Mouse (Mus musculus) midbrain, embryonic 14.5 days (tissue): Measurements from ENCODE around the gene Ldb2. TPM values are rescaled to one million over a fixed set of nuclear protein-coding genes. Genes with fewer than 3 reads are reported as not detected.

ENCODE experiments used
- ATAC-seq: fragments of 200-750 bp; cut with Nextera tagmentation; 2 replicates; pipeline ENCODE4 v1.8.0; 2017; ENCODE audit warnings: moderate number of reproducible peaks, moderate library complexity; ENCODE audit not compliant: low FRiP score, low TSS enrichment
- DNase-seq: peaks from one replicate; pipeline ENCODE4 v3.0.0-alpha.2; 2015
- H3K27ac ChIP-seq: fragments of 300-500 bp; sonication (generic); replicated peaks from 2 replicates; pipeline ENCODE4 v1.5.1; 2014; ENCODE audit warnings: mild to moderate bottlenecking, low read depth, low read length, moderate library complexity
- H3K27me3 ChIP-seq: fragments of 300-500 bp; sonication (generic); 2 replicates; pipeline ENCODE4 v1.6.1; 2014; ENCODE audit warnings: low read length, control low read depth, mixed read lengths; ENCODE audit not compliant: control insufficient read depth, insufficient read depth
- H3K36me3 ChIP-seq: fragments of 300-500 bp; sonication (generic); 2 replicates; pipeline ENCODE4 v1.6.1; 2014; ENCODE audit warnings: low read length, control low read depth; ENCODE audit not compliant: control insufficient read depth, insufficient read depth
- H3K4me1 ChIP-seq: fragments of 300-500 bp; sonication (generic); 2 replicates; pipeline ENCODE4 v1.6.1; 2014; ENCODE audit warnings: mild to moderate bottlenecking, antibody characterized with exemption, low read length, control low read depth; ENCODE audit not compliant: control insufficient read depth, insufficient read depth
- H3K4me2 ChIP-seq: fragments of 300-500 bp; sonication (generic); 2 replicates; pipeline ENCODE4 v1.6.1; 2014; ENCODE audit warnings: mild to moderate bottlenecking, low read length, moderate library complexity
- H3K4me3 ChIP-seq: fragments of 300-500 bp; sonication (generic); replicated peaks from 2 replicates; pipeline ENCODE4 v1.5.1; 2014; ENCODE audit warnings: low read depth, low read length
- H3K9ac ChIP-seq: fragments of 300-500 bp; sonication (generic); replicated peaks from 2 replicates; pipeline ENCODE4 v1.6.1; 2014; ENCODE audit warnings: mild to moderate bottlenecking, low read length, moderate library complexity
- H3K9me3 ChIP-seq: fragments of 300-500 bp; sonication (generic); 2 replicates; pipeline ENCODE4 v1.6.1; 2016; ENCODE audit warnings: low read length, control low read depth, mixed read lengths; ENCODE audit not compliant: control insufficient read depth
- WGBS: fragments of 180-500 bp; shearing (Covaris S2); extraction: QIAGEN DNeasy Blood & Tissue Kit; methylation state at CpG from one replicate; pipeline ENCODE4 v1.1.7; 2014; 5-methylcytosine and 5-hydroxymethylcytosine counted together
- polyA plus RNA-seq: library from polyadenylated mRNA; unstranded; fragments of >200 nt; fragmentation: Nextera tagmentation; extraction: Ambion mirVana; gene quantifications from 2 replicates; pipeline ENCODE4 v1.2.1, GENCODE M21; 2014

Gene Ldb2
- polyA plus RNA-seq, 1 experiment from 2014 or later = 51.8 TPM

DNA sequence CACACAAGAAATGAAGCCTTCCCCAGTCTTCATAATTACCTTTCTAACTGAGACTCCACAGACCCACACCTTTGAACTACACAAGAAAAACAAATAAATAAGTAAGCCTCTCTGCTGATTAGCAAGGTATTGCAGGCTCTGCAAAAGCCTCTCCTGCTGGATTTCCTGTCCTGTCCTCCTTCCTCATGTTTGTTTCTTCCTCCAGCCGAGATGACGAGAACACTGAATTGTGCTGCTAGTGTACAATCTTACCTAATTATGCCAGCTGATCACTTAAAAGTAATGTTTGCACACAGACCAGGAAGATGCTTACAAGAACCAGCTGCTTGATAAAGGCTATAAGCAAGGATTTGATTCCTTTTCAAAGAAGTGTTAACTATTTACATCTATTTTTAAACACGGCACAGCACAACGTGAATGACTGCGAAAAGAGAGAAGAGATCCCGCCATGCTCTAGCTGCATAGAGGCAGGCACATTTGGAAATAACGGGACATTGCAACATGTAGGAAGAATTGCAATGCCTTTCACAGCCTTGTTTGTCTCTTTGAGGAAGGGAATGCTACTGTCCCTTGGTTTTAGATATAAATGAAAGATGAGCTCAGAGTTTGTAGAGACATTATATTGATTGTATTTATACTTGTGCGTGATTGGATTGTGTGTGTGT lies 69.7 kb downstream of the Ldb2 start:
- Histone ChIP-seq H3K27ac (no peak overlapping the region), H3K27me3 (no peaks in the 10 kb centered on the region), H3K4me1 (0 out of 2 replicates have a peak, but pooled peaks cover 3% of the 10 kb centered on the region), H3K9ac (no peak overlapping the region), H3K36me3 (no peaks in the 10 kb centered on the region), H3K4me3 (no peak overlapping the region), H3K4me2 (no peak overlapping the region), H3K9me3 (no peaks in the 10 kb centered on the region)
- WGBS = 85% methylated on average over 8 of the region's 8 CpGs
- DNase-seq (no peak), ATAC-seq (no peak)

DNA sequence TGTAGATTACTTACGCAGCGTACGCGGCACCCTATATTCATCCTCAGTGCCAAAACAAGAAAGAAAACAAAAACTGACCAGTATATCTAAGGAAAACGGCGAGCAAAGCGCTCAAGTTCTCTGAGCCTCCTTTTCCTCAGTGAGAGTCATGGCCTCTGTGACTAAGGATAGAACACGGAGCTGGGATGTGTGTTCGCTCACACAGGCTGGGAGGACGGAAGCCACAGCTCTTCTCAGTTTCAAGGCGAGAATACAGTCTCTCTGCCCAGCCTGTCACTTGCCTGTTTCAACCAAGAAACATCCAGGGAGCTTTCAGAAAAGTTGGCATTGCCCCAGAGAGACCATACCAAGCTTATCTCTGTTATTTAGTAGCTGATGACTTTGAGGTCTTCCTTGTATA lies 71.5 kb downstream of the Ldb2 start:
- H3K27me3 ChIP-seq = no peaks in the 10 kb centered on the region
- H3K9ac ChIP-seq = no peak overlapping the region
- 0 out of 2 replicates have a peak, but pooled peaks cover 3% of the 10 kb centered on the region for H3K4me1 ChIP-seq
- no peaks in the 10 kb centered on the region for H3K9me3 ChIP-seq
- H3K4me2 ChIP-seq = no peak overlapping the region
- H3K27ac ChIP-seq = no peak overlapping the region
- DNase-seq = no peak
- H3K36me3 ChIP-seq = no peaks in the 10 kb centered on the region
- WGBS = 92% methylated on average over 11 of the region's 11 CpGs
- ATAC-seq = no peak
- H3K4me3 ChIP-seq = no peak overlapping the region

DNA sequence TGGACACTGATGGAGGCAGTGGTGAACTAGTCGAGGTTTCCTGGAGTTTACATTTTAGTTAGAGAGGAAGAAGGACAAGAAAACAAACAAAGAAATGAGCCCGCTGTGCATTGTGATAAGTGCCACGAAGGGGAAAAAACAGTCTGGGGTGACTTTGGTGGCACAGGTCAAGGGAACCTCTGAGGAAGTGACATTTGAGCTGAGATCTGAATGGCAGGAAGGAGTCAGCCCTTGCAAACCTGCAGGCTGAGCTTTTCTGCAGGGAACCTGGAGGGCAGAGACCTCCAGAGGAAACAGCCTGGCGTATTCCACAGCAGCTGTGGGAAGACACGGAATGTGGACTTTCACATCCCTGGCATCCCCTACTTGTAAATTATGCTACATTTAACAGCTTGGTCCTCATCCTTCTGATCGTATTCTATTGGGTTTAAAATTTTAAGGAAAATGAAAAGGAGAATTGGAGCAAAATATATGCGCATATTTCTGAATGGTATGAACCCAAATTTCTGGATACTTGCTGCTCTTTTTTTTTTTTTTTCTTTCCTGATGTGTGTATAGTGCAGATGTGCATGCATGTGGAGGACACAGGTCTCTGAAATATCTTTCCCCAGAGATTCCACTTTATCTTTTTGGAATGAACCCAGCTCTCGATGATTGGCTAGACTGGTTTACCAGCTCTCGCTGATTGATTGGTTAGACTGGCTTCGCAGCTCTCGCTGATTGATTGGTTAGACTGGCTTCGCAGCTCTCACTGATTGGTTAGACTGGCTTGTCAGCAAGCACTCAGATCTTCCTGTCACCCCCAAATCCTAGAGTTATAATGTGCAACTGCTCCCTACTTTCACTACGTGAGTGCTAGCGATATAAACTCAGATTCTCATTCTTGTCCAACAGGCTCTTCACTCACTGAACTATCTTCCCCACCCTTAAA lies 72.7 kb downstream of the Ldb2 start:
- Histone ChIP-seq H3K4me1 (0 out of 2 replicates have a peak, but pooled peaks cover 3% of the 10 kb centered on the region), H3K36me3 (no peaks in the 10 kb centered on the region), H3K27me3 (no peaks in the 10 kb centered on the region), H3K4me3 (no peak overlapping the region), H3K27ac (peak overlapping the region; percentile 47; the same call in 1 of the 2 replicates), H3K4me2 (no peak overlapping the region), H3K9ac (no peak overlapping the region), H3K9me3 (no peaks in the 10 kb centered on the region)
- 67% methylated on average over 14 of the region's 14 CpGs for WGBS
- ATAC-seq (peak; percentile 27; the same call in 1 of the 2 replicates), DNase-seq (peak; percentile 49)

DNA sequence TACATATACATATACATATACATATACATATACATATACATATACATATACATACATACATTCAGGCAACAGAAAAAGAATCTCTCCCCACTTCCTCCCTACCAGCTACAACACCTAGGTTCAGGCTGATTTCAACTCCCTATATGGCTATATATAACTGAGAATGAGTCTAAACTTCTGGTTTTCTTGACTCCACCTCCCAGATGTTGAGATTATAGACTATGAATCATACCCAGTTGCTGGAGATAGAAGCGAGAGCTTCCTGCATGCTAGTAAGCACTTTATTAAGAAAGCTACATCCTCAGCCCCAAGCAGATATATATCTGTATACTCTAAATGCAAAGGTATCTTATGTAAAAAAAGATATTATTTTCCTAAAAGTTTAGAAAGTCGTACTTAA lies 74.0 kb downstream of the Ldb2 start:
- DNase-seq (no peak), ATAC-seq (no peak)
- no peak overlapping the region for H3K4me3 ChIP-seq
- 0 out of 2 replicates have a peak, but pooled peaks cover 3% of the 10 kb centered on the region for H3K4me1 ChIP-seq
- H3K9ac ChIP-seq = no peak overlapping the region
- H3K27ac ChIP-seq = no peak overlapping the region
- WGBS = 95% methylated on average over 2 of the region's 2 CpGs
- no peaks in the 10 kb centered on the region for H3K27me3 ChIP-seq
- no peak overlapping the region for H3K4me2 ChIP-seq
- no peaks in the 10 kb centered on the region for H3K9me3 ChIP-seq
- H3K36me3 ChIP-seq = no peaks in the 10 kb centered on the region

DNA sequence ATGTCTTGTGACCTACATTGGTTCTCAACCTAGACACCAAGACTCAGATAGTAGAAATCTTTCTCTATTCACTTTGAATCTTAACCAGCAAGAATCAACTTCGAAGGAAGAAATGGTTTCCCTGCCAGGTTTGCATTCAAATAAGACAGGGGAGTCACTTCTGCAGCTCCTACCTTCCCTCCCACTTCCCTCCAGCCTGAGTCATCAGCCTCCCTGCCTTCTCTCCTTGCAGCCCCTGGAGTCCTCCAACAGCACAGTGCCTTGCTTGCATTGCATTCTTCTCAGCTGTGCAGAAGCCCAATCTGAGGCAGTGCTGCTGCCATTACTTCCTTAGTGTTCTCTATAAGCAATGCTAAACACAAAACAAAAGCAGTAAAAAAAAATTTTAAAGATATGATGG lies 79.6 kb downstream of the Ldb2 start:
- H3K36me3 ChIP-seq = no peaks in the 10 kb centered on the region
- ATAC-seq (no peak), DNase-seq (no peak)
- H3K27me3 ChIP-seq = no peaks in the 10 kb centered on the region
- H3K27ac ChIP-seq = no peak overlapping the region
- no peak overlapping the region for H3K9ac ChIP-seq
- H3K4me2 ChIP-seq = no peak overlapping the region
- H3K4me3 ChIP-seq = no peak overlapping the region
- WGBS = 82% methylated on average over 1 of the region's 1 CpGs
- H3K4me1 ChIP-seq = no peaks in the 10 kb centered on the region
- H3K9me3 ChIP-seq = no peaks in the 10 kb centered on the region

DNA sequence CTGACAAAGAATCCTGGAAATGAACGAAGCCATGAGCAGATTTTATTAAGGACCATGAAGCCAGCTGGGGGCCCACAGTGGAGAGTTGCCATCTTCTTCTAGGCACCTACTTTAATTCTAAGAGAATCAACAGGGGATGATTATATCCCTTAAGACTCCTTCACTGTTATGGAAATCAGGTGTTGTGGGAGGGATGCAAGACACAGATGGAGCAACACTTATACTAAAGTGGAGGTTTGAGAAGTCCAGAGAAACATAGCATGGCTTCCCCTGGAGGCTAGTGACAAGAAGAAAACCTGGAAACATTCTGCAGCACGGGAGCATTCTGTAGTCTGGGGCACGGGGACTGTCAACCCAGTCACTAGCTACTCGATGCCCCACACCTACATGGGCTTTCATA lies 85.0 kb downstream of the Ldb2 start:
- no peak overlapping the region for H3K9ac ChIP-seq
- H3K4me1 ChIP-seq = peaks cover 15% of the 10 kb centered on the region
- 50% methylated on average over 4 of the region's 4 CpGs for WGBS
- no peak overlapping the region for H3K27ac ChIP-seq
- no peaks in the 10 kb centered on the region for H3K9me3 ChIP-seq
- DNase-seq = no peak
- no peak for ATAC-seq
- no peak overlapping the region for H3K4me2 ChIP-seq
- H3K36me3 ChIP-seq = no peaks in the 10 kb centered on the region
- no peak overlapping the region for H3K4me3 ChIP-seq
- no peaks in the 10 kb centered on the region for H3K27me3 ChIP-seq

DNA sequence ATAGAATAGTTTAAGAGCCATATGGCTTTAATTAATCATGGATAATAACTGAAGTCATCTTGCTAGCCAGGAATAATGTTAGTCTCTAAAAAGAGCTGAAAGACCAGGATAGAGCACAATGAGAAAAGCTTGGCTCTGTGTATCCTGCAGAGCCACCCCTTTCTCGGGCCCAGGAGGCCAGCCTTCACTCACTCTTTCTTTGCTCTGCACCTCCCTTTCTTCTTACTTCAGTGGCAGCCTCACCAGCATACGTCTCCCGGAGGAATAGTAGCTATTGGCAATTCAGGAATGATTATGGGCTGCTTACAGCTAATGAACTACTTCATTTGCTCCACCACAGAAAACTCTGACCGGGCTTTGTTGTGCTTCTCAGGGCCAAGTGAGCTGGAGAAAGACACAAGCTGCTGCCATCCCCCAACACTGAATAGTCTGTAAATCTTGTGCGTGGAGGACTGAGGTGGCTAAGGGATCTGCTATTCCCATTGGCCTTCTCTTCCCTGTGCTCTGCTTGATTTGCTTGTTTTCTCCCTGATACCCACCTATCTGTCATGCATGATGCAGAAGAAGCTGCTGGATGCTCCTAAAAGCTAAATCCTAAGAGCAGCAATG lies 86.2 kb downstream of the Ldb2 start:
- no peak overlapping the region for H3K4me2 ChIP-seq
- H3K4me1 ChIP-seq = peaks cover 15% of the 10 kb centered on the region
- no peaks in the 10 kb centered on the region for H3K36me3 ChIP-seq
- H3K9me3 ChIP-seq = no peaks in the 10 kb centered on the region
- no peak overlapping the region for H3K9ac ChIP-seq
- peak; percentile 40; the same call in 1 of the 2 replicates for ATAC-seq
- H3K27ac ChIP-seq = peak overlapping the region; percentile 73
- 9% methylated on average over 5 of the region's 5 CpGs for WGBS
- no peak overlapping the region for H3K4me3 ChIP-seq
- peak; percentile 65 for DNase-seq
- H3K27me3 ChIP-seq = no peaks in the 10 kb centered on the region

DNA sequence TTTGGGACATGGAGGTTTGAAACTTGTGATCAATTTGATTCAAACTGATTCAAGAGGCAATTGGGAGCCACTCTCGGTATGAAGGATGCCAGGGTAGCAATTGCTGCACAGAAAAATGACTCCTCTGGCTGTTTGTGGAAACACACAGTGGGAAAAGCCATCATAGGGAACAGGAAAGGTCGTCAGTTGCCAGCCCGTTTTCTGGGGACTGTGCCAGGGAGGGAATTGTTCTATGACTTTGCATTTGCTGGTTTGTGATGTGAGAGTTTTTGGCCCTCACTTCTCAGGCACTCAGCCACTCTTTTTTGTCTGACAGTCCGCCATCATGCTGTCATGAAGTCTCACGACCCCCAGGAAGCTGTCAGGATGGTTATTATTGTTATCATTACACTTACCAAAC lies 88.3 kb downstream of the Ldb2 start:
- Histone ChIP-seq H3K4me2 (no peak overlapping the region), H3K27me3 (no peaks in the 10 kb centered on the region), H3K36me3 (no peaks in the 10 kb centered on the region), H3K9me3 (no peaks in the 10 kb centered on the region), H3K4me3 (no peak overlapping the region), H3K4me1 (peaks cover 23% of the 10 kb centered on the region), H3K27ac (no peak overlapping the region), H3K9ac (no peak overlapping the region)
- ATAC-seq (no peak), DNase-seq (no peak)
- 63% methylated on average over 5 of the region's 5 CpGs for WGBS
